Mouse (Mus musculus) limb, embryonic 12.5 days (tissue): ENCODE measurements around the gene Gls. TPM values are rescaled to one million over a fixed set of nuclear protein-coding genes. Genes with fewer than 3 reads are reported as not detected.

Source experiments
- ATAC-seq: fragments of 200-750 bp; cut with Nextera tagmentation; 2 replicates; pipeline ENCODE4 v1.8.0; 2017; ENCODE audit warnings: low read depth, moderate TSS enrichment; ENCODE audit not compliant: insufficient number of reproducible peaks, insufficient read depth, low FRiP score, low TSS enrichment
- H3K27ac ChIP-seq: fragments of 300-500 bp; sonication (generic); 2 replicates; pipeline ENCODE4 v1.5.1; 2016; ENCODE audit warnings: mild to moderate bottlenecking, moderate library complexity
- H3K27me3 ChIP-seq: fragments of 300-500 bp; sonication (generic); 2 replicates; pipeline ENCODE4 v1.6.1; 2016; ENCODE audit warnings: mild to moderate bottlenecking, moderate library complexity
- H3K36me3 ChIP-seq: fragments of 300-500 bp; sonication (generic); 2 replicates; pipeline ENCODE4 v1.6.1; 2016; ENCODE audit warnings: mild to moderate bottlenecking, moderate library complexity
- H3K4me1 ChIP-seq: fragments of 300-500 bp; sonication (generic); replicated peaks from 2 replicates; pipeline ENCODE4 v1.6.1; 2016
- H3K4me2 ChIP-seq: fragments of 300-500 bp; sonication (generic); 2 replicates; pipeline ENCODE4 v1.6.1; 2016; ENCODE audit warnings: mild to moderate bottlenecking, moderate library complexity
- H3K4me3 ChIP-seq: fragments of 300-500 bp; sonication (generic); replicated peaks from 2 replicates; pipeline ENCODE4 v1.5.1; 2016; ENCODE audit warnings: mild to moderate bottlenecking
- H3K9ac ChIP-seq: fragments of 300-500 bp; sonication (generic); replicated peaks from 2 replicates; pipeline ENCODE4 v1.6.1; 2016; ENCODE audit warnings: mild to moderate bottlenecking, moderate library complexity
- H3K9me3 ChIP-seq: fragments of 300-500 bp; sonication (generic); 2 replicates; pipeline ENCODE4 v1.6.1; 2016; ENCODE audit warnings: mild to moderate bottlenecking, moderate library complexity
- WGBS: fragments of 180-500 bp; shearing (Covaris S2); methylation state at CpG from one replicate; pipeline ENCODE4 v1.1.7; 2016; 5-methylcytosine and 5-hydroxymethylcytosine counted together
- polyA plus RNA-seq: library from polyadenylated mRNA; unstranded; fragments of >200 nt; fragmentation: Nextera tagmentation; extraction: Ambion mirVana; gene quantifications from 2 replicates; pipeline ENCODE4 v1.2.1, GENCODE M21; 2016

The Gls gene
- polyA plus RNA-seq, 1 experiment from 2014 or later, result 35.6 TPM

- no peak overlapping the region for H3K9ac ChIP-seq
- H3K27me3 ChIP-seq, result 0 out of 2 replicates have a peak, but pooled peaks cover 3% of the 10 kb centered on the region
- H3K27ac ChIP-seq, result no peak overlapping the region
- WGBS, result 73% methylated on average over 4 of the region's 4 CpGs
- H3K36me3 ChIP-seq, result peaks cover 12% of the 10 kb centered on the region; the same call in 1 of the 2 replicates
- no peak overlapping the region for H3K4me3 ChIP-seq
- ATAC-seq, result no peak
- H3K9me3 ChIP-seq, result no peaks in the 10 kb centered on the region
- peaks cover 12% of the 10 kb centered on the region for H3K4me1 ChIP-seq
- H3K4me2 ChIP-seq, result no peak overlapping the region
Measured at GRCm38 (mm10) chr1:52143191-52143590, 89.8 kb downstream of the Gls start.

- 78% methylated on average over 4 of the region's 4 CpGs for WGBS
- H3K4me3 ChIP-seq, result no peak overlapping the region
- no peak overlapping the region for H3K27ac ChIP-seq
Measured at GRCm38 (mm10) chr1:52142117-52142516, 90.9 kb downstream of the Gls start.

GRCm38 (mm10) chr1:52141482-52141881 lies 91.5 kb downstream of the Gls start:
- WGBS, result 68% methylated on average over 3 of the region's 3 CpGs
- H3K27ac ChIP-seq, result no peak overlapping the region

More at GRCm38 (mm10) chr1:52142117-52142516, 90.9 kb downstream of the Gls start:
- Histone ChIP-seq H3K9me3 (no peaks in the 10 kb centered on the region), H3K36me3 (peaks cover 12% of the 10 kb centered on the region; the same call in 1 of the 2 replicates), H3K9ac (no peak overlapping the region), H3K4me2 (no peak overlapping the region), H3K27me3 (0 out of 2 replicates have a peak, but pooled peaks cover 3% of the 10 kb centered on the region), H3K4me1 (peaks cover 6% of the 10 kb centered on the region; the same call in 1 of the 2 replicates)
- ATAC-seq, result no peak

GRCm38 (mm10) chr1:52140534-52140933 lies 92.5 kb downstream of the Gls start:
- WGBS, result 90% methylated on average over 9 of the region's 9 CpGs
- Histone ChIP-seq H3K4me2 (no peak overlapping the region), H3K27me3 (0 out of 2 replicates have a peak, but pooled peaks cover 3% of the 10 kb centered on the region), H3K4me3 (no peak overlapping the region), H3K9me3 (no peaks in the 10 kb centered on the region), H3K9ac (no peak overlapping the region), H3K36me3 (peaks cover 12% of the 10 kb centered on the region; the same call in 1 of the 2 replicates), H3K4me1 (0 out of 2 replicates have a peak, but pooled peaks cover 3% of the 10 kb centered on the region), H3K27ac (no peak overlapping the region)
- no peak for ATAC-seq

More at GRCm38 (mm10) chr1:52141482-52141881, 91.5 kb downstream of the Gls start:
- H3K9me3 ChIP-seq, result no peaks in the 10 kb centered on the region
- H3K4me2 ChIP-seq, result no peak overlapping the region
- peaks cover 12% of the 10 kb centered on the region; the same call in 1 of the 2 replicates for H3K36me3 ChIP-seq
- H3K27me3 ChIP-seq, result 0 out of 2 replicates have a peak, but pooled peaks cover 3% of the 10 kb centered on the region
- no peak overlapping the region for H3K4me3 ChIP-seq
- 0 out of 2 replicates have a peak, but pooled peaks cover 3% of the 10 kb centered on the region for H3K4me1 ChIP-seq
- no peak overlapping the region for H3K9ac ChIP-seq
- ATAC-seq, result no peak

GRCm38 (mm10) chr1:52137292-52137691 lies 95.7 kb downstream of the Gls start:
- H3K9me3 ChIP-seq, result no peaks in the 10 kb centered on the region
- no peak overlapping the region for H3K4me3 ChIP-seq
- WGBS, result 76% methylated on average over 16 of the region's 16 CpGs
- 0 out of 2 replicates have a peak, but pooled peaks cover 3% of the 10 kb centered on the region for H3K4me1 ChIP-seq
- 0 out of 2 replicates have a peak, but pooled peaks cover 3% of the 10 kb centered on the region for H3K27me3 ChIP-seq
- no peak overlapping the region for H3K4me2 ChIP-seq
- ATAC-seq, result no peak
- H3K27ac ChIP-seq, result no peak overlapping the region
- 0 out of 2 replicates have a peak, but pooled peaks cover 8% of the 10 kb centered on the region for H3K36me3 ChIP-seq
- H3K9ac ChIP-seq, result no peak overlapping the region

- no peaks in the 10 kb centered on the region for H3K27me3 ChIP-seq
- ATAC-seq, result no peak
- no peaks in the 10 kb centered on the region; the same call in 1 of the 2 replicates for H3K36me3 ChIP-seq
- H3K9me3 ChIP-seq, result no peaks in the 10 kb centered on the region
- WGBS, result 85% methylated on average over 8 of the region's 8 CpGs
- no peak overlapping the region for H3K4me2 ChIP-seq
- no peak overlapping the region for H3K27ac ChIP-seq
- H3K9ac ChIP-seq, result no peak overlapping the region
- no peaks in the 10 kb centered on the region for H3K4me1 ChIP-seq
- H3K4me3 ChIP-seq, result no peak overlapping the region
Measured at GRCm38 (mm10) chr1:52133254-52133653, 99.8 kb downstream of the Gls start.

GRCm38 (mm10) chr1:52131787-52132377 lies 101.2 kb downstream of the Gls start:
- Histone ChIP-seq H3K9me3 (no peaks in the 10 kb centered on the region), H3K27me3 (no peaks in the 10 kb centered on the region), H3K4me2 (no peak overlapping the region), H3K9ac (no peak overlapping the region), H3K4me3 (no peak overlapping the region), H3K27ac (no peak overlapping the region), H3K36me3 (peaks cover 7% of the 10 kb centered on the region), H3K4me1 (no peaks in the 10 kb centered on the region)
- ATAC-seq, result no peak
- 74% methylated on average over 11 of the region's 11 CpGs for WGBS

- Histone ChIP-seq H3K9ac (no peak overlapping the region), H3K27ac (no peak overlapping the region), H3K36me3 (peaks cover 21% of the 10 kb centered on the region), H3K9me3 (no peaks in the 10 kb centered on the region), H3K27me3 (no peaks in the 10 kb centered on the region), H3K4me2 (no peak overlapping the region), H3K4me1 (no peaks in the 10 kb centered on the region), H3K4me3 (no peak overlapping the region)
- ATAC-seq, result no peak
- 58% methylated on average over 6 of the region's 6 CpGs for whole genome bisulfite sequencing
Measured at GRCm38 (mm10) chr1:52129794-52130193, 103.2 kb downstream of the Gls start.

- no peak overlapping the region for H3K4me3 ChIP-seq
- H3K27ac ChIP-seq, result no peak overlapping the region
- no peak overlapping the region for H3K4me2 ChIP-seq
- no peaks in the 10 kb centered on the region for H3K27me3 ChIP-seq
- peaks cover 21% of the 10 kb centered on the region for H3K36me3 ChIP-seq
- H3K4me1 ChIP-seq, result no peaks in the 10 kb centered on the region
- H3K9me3 ChIP-seq, result no peaks in the 10 kb centered on the region
- 92% methylated on average over 6 of the region's 6 CpGs for WGBS
- ATAC-seq, result no peak
- no peak overlapping the region for H3K9ac ChIP-seq
Measured at GRCm38 (mm10) chr1:52127350-52127749, 105.7 kb downstream of the Gls start.

- peaks cover 21% of the 10 kb centered on the region for H3K36me3 ChIP-seq
- H3K4me1 ChIP-seq, result peaks cover 9% of the 10 kb centered on the region; the same call in 1 of the 2 replicates
- WGBS, result 71% methylated on average over 3 of the region's 3 CpGs
- peaks cover 3% of the 10 kb centered on the region; the same call in 1 of the 2 replicates for H3K27me3 ChIP-seq
- H3K9ac ChIP-seq, result no peak overlapping the region
- ATAC-seq, result no peak
- H3K4me3 ChIP-seq, result no peak overlapping the region
- H3K27ac ChIP-seq, result no peak overlapping the region
- no peak overlapping the region for H3K4me2 ChIP-seq
- no peaks in the 10 kb centered on the region for H3K9me3 ChIP-seq
Measured at GRCm38 (mm10) chr1:52124818-52125217, 108.2 kb downstream of the Gls start.

GRCm38 (mm10) chr1:52121052-52121451 lies 112.0 kb downstream of the Gls start:
- Histone ChIP-seq H3K4me2 (no peak overlapping the region), H3K27ac (no peak overlapping the region), H3K36me3 (peaks cover 7% of the 10 kb centered on the region), H3K4me3 (no peak overlapping the region), H3K27me3 (peaks cover 3% of the 10 kb centered on the region; the same call in 1 of the 2 replicates), H3K4me1 (peaks cover 10% of the 10 kb centered on the region; the same call in 1 of the 2 replicates), H3K9me3 (no peaks in the 10 kb centered on the region), H3K9ac (no peak overlapping the region)
- ATAC-seq, result no peak
- 86% methylated on average over 3 of the region's 3 CpGs for WGBS
